Mouse (Mus musculus): Measurements from ENCODE around the gene Brat1. TPM values are rescaled to one million over a fixed set of nuclear protein-coding genes. Genes with fewer than 3 reads are reported as not detected.

Gene Brat1
- polyA plus RNA-seq, 2 experiments: 4.5 to 5.1 TPM

DNA sequence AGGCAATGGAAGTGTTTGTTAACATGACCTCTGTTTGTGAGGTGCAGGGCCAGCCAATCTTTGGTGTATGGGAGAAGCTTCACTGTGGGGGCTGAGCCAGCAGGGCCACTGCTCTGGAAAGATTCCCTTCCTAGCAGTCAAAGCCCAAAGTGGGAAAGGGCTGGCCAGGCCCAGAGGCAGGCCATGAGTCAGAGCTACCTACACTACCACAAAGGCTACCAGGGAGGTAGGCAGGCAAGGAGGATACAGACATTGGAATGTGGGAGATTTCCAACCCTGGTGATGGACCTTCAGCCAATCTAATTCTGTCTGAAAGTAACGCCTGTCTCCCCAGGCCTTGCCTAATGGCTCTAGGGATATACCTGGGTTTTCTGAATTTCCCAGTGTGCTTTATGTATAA, 23.9 kb upstream of the Brat1 start:
- no peak overlapping the region for H3K4me2 ChIP-seq (ENCODE audit: low read depth)
- no peak for TF ChIP-seq EP300 (IDR thresholded peaks at IDR 0.05; ENCODE audit: low read depth)
- no peak for TF ChIP-seq CTCF (IDR thresholded peaks at IDR 0.05; ENCODE audit: low read depth)
- H3K36me3 ChIP-seq (replicated peaks; ENCODE audit: control insufficient read depth, insufficient read depth, low read depth): no peaks in the 10 kb centered on the region
- peaks cover 2 to 7% of the 10 kb centered on the region in 2 experiments; a peak in 3 of 4 replicates for H3K4me1 ChIP-seq (replicated peaks; ENCODE audit: control insufficient read depth in 2 of 2, insufficient read depth in 2 of 2, low read length in 1 of 2)
- DNase-seq (ENCODE audit: low read depth in 3 of 3, low spot score in 3 of 3) (no peak), ATAC-seq (ENCODE audit: insufficient read depth) (no peak)
- no peaks in the 10 kb centered on the region for H3K27me3 ChIP-seq (ENCODE audit: control insufficient read depth, insufficient read depth, low read length)
- no peak overlapping the region for H3K9ac ChIP-seq (replicated peaks)
- H3K27ac ChIP-seq: no peak overlapping the region
- H3K9me3 ChIP-seq (ENCODE audit: control insufficient read depth, low read length): no peaks in the 10 kb centered on the region
- WGBS (ENCODE audit: insufficient replicate concordance): 70% methylated on average over 1 of the region's 1 CpGs
- no peak overlapping the region for H3K4me3 ChIP-seq (ENCODE audit: insufficient read depth in 1 of 2, low read depth in 2 of 2, low read length in 2 of 2)

DNA sequence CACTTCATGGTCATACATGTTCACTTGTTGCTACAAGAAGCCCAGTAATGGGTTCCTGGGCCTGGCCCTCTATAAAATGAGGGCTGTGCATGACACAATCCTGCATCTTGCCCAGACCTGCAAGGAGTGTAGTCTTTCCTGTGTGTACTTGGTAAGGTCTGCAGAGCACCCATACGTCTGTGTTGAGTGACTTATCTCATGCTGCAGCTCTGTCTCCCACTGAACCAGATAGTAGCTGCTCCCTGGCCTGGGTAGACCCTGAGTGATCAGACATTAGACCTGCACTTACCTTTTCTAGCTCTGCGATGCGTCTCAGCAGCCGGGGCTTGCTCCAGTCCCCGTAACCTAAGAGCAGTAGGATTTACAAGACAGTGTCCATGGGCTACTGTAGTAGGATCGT, 22.7 kb upstream of the Brat1 start:
- Histone ChIP-seq H3K36me3 (replicated peaks; ENCODE audit: control insufficient read depth, insufficient read depth, low read depth) (no peaks in the 10 kb centered on the region), H3K4me3 (ENCODE audit: insufficient read depth in 1 of 2, low read depth in 2 of 2, low read length in 2 of 2) (no peak overlapping the region), H3K9ac (replicated peaks) (no peak overlapping the region), H3K27ac (no peak overlapping the region), H3K4me1 (replicated peaks; ENCODE audit: control insufficient read depth in 2 of 2, insufficient read depth in 2 of 2, low read length in 1 of 2) (peaks cover 2 to 7% of the 10 kb centered on the region in 2 experiments; a peak in 3 of 4 replicates), H3K27me3 (ENCODE audit: control insufficient read depth, insufficient read depth, low read length) (no peaks in the 10 kb centered on the region), H3K9me3 (ENCODE audit: control insufficient read depth, low read length) (no peaks in the 10 kb centered on the region), H3K4me2 (ENCODE audit: low read depth) (no peak overlapping the region)
- 48% methylated on average over 6 of the region's 6 CpGs for WGBS (ENCODE audit: insufficient replicate concordance)
- peak; percentile 77 for ATAC-seq (ENCODE audit: insufficient read depth)
- TF ChIP-seq CTCF (IDR thresholded peaks at IDR 0.05; ENCODE audit: low read depth) (no peak), EP300 (IDR thresholded peaks at IDR 0.05; ENCODE audit: low read depth) (no peak)
- no peak for DNase-seq (ENCODE audit: low read depth in 3 of 3, low spot score in 3 of 3)

GRCm38 (mm10) chr5:140684343-140685148, 20.3 kb upstream of the Brat1 start:
- ATAC-seq (ENCODE audit: insufficient read depth): no peak

DNA sequence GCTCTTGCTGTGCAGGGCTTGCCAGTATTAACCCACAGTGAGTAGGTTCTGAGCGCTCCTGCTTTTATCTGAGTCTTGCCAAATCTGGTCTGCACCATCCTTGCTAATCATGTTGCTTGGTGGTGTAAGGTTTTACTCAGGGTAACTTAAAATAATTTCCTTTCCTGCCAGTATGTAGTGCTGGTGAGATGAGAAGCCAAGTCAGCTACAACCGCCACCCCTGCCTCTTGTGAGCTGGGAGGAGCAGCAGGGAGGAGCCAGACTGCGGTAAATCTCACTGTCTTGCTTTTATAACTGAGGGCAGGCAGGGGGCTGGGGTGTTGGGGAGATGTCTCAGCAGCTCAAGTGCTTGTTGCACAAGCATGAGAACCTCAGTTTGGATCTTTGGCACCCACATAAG, 16.4 kb upstream of the Brat1 start:
- Histone ChIP-seq H3K27me3 (ENCODE audit: control insufficient read depth, insufficient read depth, low read length) (no peaks in the 10 kb centered on the region), H3K4me3 (ENCODE audit: insufficient read depth in 1 of 2, low read depth in 2 of 2, low read length in 2 of 2) (no peak overlapping the region), H3K36me3 (replicated peaks; ENCODE audit: control insufficient read depth, insufficient read depth, low read depth) (no peaks in the 10 kb centered on the region), H3K9me3 (ENCODE audit: control insufficient read depth, low read length) (no peaks in the 10 kb centered on the region), H3K27ac (no peak overlapping the region), H3K4me1 (replicated peaks; ENCODE audit: control insufficient read depth in 2 of 2, insufficient read depth in 2 of 2, low read length in 1 of 2) (no peaks in the 10 kb centered on the region), H3K9ac (replicated peaks) (no peak overlapping the region), H3K4me2 (ENCODE audit: low read depth) (no peak overlapping the region)
- DNase-seq (ENCODE audit: low read depth in 3 of 3, low spot score in 3 of 3): no peak
- 73% methylated on average over 3 of the region's 3 CpGs for WGBS (ENCODE audit: insufficient replicate concordance)
- ATAC-seq (ENCODE audit: insufficient read depth): no peak
- TF ChIP-seq CTCF (IDR thresholded peaks at IDR 0.05; ENCODE audit: low read depth) (no peak), EP300 (IDR thresholded peaks at IDR 0.05; ENCODE audit: low read depth) (no peak)

More at GRCm38 (mm10) chr5:140684343-140685148, 20.3 kb upstream of the Brat1 start:
- Histone ChIP-seq H3K4me1 (replicated peaks; ENCODE audit: control insufficient read depth in 2 of 2, insufficient read depth in 2 of 2, low read length in 1 of 2) (peaks cover 2 to 7% of the 10 kb centered on the region in 2 experiments; a peak in 3 of 4 replicates), H3K9me3 (ENCODE audit: control insufficient read depth, low read length) (no peaks in the 10 kb centered on the region), H3K27me3 (ENCODE audit: control insufficient read depth, insufficient read depth, low read length) (no peaks in the 10 kb centered on the region), H3K4me2 (ENCODE audit: low read depth) (no peak overlapping the region), H3K9ac (replicated peaks) (no peak overlapping the region), H3K27ac (no peak overlapping the region), H3K4me3 (ENCODE audit: insufficient read depth in 1 of 2, low read depth in 2 of 2, low read length in 2 of 2) (no peak overlapping the region), H3K36me3 (replicated peaks; ENCODE audit: control insufficient read depth, insufficient read depth, low read depth) (no peaks in the 10 kb centered on the region)
- no peak for TF ChIP-seq EP300 (IDR thresholded peaks at IDR 0.05; ENCODE audit: low read depth)
- TF ChIP-seq CTCF (IDR thresholded peaks at IDR 0.05; ENCODE audit: low read depth): peak; percentile 84
- DNase-seq (ENCODE audit: low read depth in 3 of 3, low spot score in 3 of 3): no peak
- 53% methylated on average over 16 of the region's 16 CpGs for WGBS (ENCODE audit: insufficient replicate concordance)

DNA sequence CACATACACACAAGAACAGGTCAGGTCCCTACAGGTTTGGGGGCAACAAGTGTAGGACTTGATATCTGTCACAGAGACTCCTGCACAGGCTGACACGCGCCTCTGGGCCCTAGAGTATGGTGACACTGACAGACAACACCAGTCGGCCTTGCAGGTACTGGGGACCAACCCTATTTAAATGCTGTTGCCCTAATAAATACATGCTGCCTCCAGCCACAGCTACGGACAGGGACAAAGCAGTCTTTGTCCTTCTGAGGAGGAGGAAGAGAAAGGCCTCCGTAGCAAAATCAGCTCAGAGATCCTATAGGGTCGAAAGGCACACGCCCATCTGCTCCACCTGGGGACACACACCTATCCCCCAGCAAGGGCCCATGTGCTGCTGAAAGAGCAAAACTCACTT, 8.8 kb upstream of the Brat1 start:
- H3K4me2 ChIP-seq (ENCODE audit: low read depth): no peak overlapping the region
- ATAC-seq (ENCODE audit: insufficient read depth): no peak
- no peak overlapping the region for H3K27ac ChIP-seq
- H3K27me3 ChIP-seq (ENCODE audit: control insufficient read depth, insufficient read depth, low read length): no peaks in the 10 kb centered on the region
- TF ChIP-seq CTCF (IDR thresholded peaks at IDR 0.05; ENCODE audit: low read depth) (no peak), EP300 (IDR thresholded peaks at IDR 0.05; ENCODE audit: low read depth) (no peak)
- H3K9ac ChIP-seq (replicated peaks): no peak overlapping the region
- no peaks in the 10 kb centered on the region for H3K9me3 ChIP-seq (ENCODE audit: control insufficient read depth, low read length)
- no peaks in the 10 kb centered on the region for H3K36me3 ChIP-seq (replicated peaks; ENCODE audit: control insufficient read depth, insufficient read depth, low read depth)
- peaks cover 0 to 2% of the 10 kb centered on the region in 2 experiments; a peak in 1 of 4 replicates for H3K4me1 ChIP-seq (replicated peaks; ENCODE audit: control insufficient read depth in 2 of 2, insufficient read depth in 2 of 2, low read length in 1 of 2)
- DNase-seq (ENCODE audit: low read depth in 3 of 3, low spot score in 3 of 3): no peak
- no peak overlapping the region for H3K4me3 ChIP-seq (ENCODE audit: insufficient read depth in 1 of 2, low read depth in 2 of 2, low read length in 2 of 2)
- WGBS (ENCODE audit: insufficient replicate concordance): 82% methylated on average over 7 of the region's 7 CpGs
